Mouse (Mus musculus): ENCODE measurements at regions not wholly inside any gene's neighbourhood (a gene's known extent, or its start where the extent isn't known, plus 50 kb on each side); places are given as distances from the start of the nearest gene placed in this dataset.

- H3K27me3 ChIP-seq = no peaks in the 10 kb centered on the region
- H3K4me2 ChIP-seq = no peak overlapping the region
- no peaks in the 10 kb centered on the region for H3K36me3 ChIP-seq
- no peak for ATAC-seq (ENCODE audit: insufficient number of reproducible peaks, insufficient read depth, low FRiP score, low TSS enrichment, low read depth)
- H3K9ac ChIP-seq = no peak overlapping the region
- no peak overlapping the region for H3K4me3 ChIP-seq
- H3K27ac ChIP-seq = no peak overlapping the region
- H3K9me3 ChIP-seq = no peaks in the 10 kb centered on the region
- WGBS = 86% methylated on average over 5 of the region's 5 CpGs
- H3K4me1 ChIP-seq = no peaks in the 10 kb centered on the region
Observed at GRCm38 (mm10) chr15:5414401-5414800, 170.4 kb upstream of the Ptger4 start.

- no peaks in the 10 kb centered on the region for H3K9me3 ChIP-seq
- no peak for ATAC-seq (ENCODE audit: insufficient number of reproducible peaks, insufficient read depth, low FRiP score, low TSS enrichment, low read depth)
- no peak overlapping the region for H3K9ac ChIP-seq
- WGBS = 85% methylated on average over 3 of the region's 3 CpGs
- no peaks in the 10 kb centered on the region for H3K27me3 ChIP-seq
- no peak overlapping the region for H3K4me3 ChIP-seq
- no peaks in the 10 kb centered on the region for H3K4me1 ChIP-seq
- H3K36me3 ChIP-seq = no peaks in the 10 kb centered on the region
- H3K27ac ChIP-seq = no peak overlapping the region
- no peak overlapping the region for H3K4me2 ChIP-seq
Observed at GRCm38 (mm10) chr15:5416031-5416430, 172.0 kb upstream of the Ptger4 start.

- ATAC-seq (ENCODE audit: insufficient number of reproducible peaks, insufficient read depth, low FRiP score, low TSS enrichment, low read depth) = no peak
- WGBS = 72% methylated on average over 3 of the region's 3 CpGs
- H3K4me3 ChIP-seq = no peak overlapping the region
Observed at GRCm38 (mm10) chr15:5426641-5427040, 182.7 kb upstream of the Ptger4 start.

GRCm38 (mm10) chr15:5427319-5428048 is 183.5 kb upstream of the Ptger4 start:
- H3K36me3 ChIP-seq = no peaks in the 10 kb centered on the region
- no peaks in the 10 kb centered on the region for H3K27me3 ChIP-seq
- no peak overlapping the region for H3K27ac ChIP-seq
- no peaks in the 10 kb centered on the region for H3K9me3 ChIP-seq
- no peaks in the 10 kb centered on the region for H3K4me1 ChIP-seq
- no peak overlapping the region for H3K9ac ChIP-seq
- H3K4me3 ChIP-seq = no peak overlapping the region
- ATAC-seq (ENCODE audit: insufficient number of reproducible peaks, insufficient read depth, low FRiP score, low TSS enrichment, low read depth) = no peak
- no peak overlapping the region for H3K4me2 ChIP-seq
- WGBS = 86% methylated on average over 7 of the region's 7 CpGs

More at GRCm38 (mm10) chr15:5426641-5427040, 182.7 kb upstream of the Ptger4 start:
- no peak overlapping the region for H3K27ac ChIP-seq
- no peaks in the 10 kb centered on the region for H3K9me3 ChIP-seq
- H3K9ac ChIP-seq = no peak overlapping the region
- H3K36me3 ChIP-seq = no peaks in the 10 kb centered on the region
- no peaks in the 10 kb centered on the region for H3K27me3 ChIP-seq
- H3K4me1 ChIP-seq = no peaks in the 10 kb centered on the region
- no peak overlapping the region for H3K4me2 ChIP-seq

- H3K4me3 ChIP-seq = no peak overlapping the region
- no peak overlapping the region for H3K27ac ChIP-seq
- no peaks in the 10 kb centered on the region for H3K27me3 ChIP-seq
- no peaks in the 10 kb centered on the region for H3K4me1 ChIP-seq
- no peaks in the 10 kb centered on the region for H3K9me3 ChIP-seq
- H3K9ac ChIP-seq = no peak overlapping the region
- 73% methylated on average over 2 of the region's 2 CpGs for WGBS
- no peak for ATAC-seq (ENCODE audit: insufficient number of reproducible peaks, insufficient read depth, low FRiP score, low TSS enrichment, low read depth)
- H3K36me3 ChIP-seq = no peaks in the 10 kb centered on the region
- H3K4me2 ChIP-seq = no peak overlapping the region
Observed at GRCm38 (mm10) chr15:5432018-5432417, 188.0 kb upstream of the Ptger4 start.

DNA sequence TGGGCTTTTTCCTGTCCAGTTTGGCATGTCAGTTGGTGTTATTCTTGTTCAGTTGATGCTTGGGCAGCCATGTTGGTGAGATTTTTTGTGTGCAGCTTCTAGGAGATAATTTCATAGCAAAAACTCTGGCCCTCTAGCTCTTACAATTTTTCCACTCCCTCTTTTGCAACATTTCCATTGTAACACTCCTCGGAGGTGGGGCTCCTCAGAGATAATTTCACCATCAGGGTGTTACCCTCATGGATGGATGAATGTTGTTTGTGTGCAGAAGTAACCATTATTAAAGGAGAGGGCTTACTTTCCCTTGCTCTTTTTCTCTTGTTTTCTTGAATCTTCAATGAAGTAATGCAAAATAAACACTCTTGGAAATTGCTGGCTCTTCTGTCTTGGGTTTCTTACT is 193.0 kb upstream of the Ptger4 start:
- Histone ChIP-seq H3K4me2 (no peak overlapping the region), H3K36me3 (no peaks in the 10 kb centered on the region), H3K4me3 (no peak overlapping the region), H3K27ac (no peak overlapping the region), H3K9ac (no peak overlapping the region), H3K9me3 (no peaks in the 10 kb centered on the region), H3K4me1 (no peaks in the 10 kb centered on the region), H3K27me3 (no peaks in the 10 kb centered on the region)
- WGBS = 80% methylated on average over 1 of the region's 1 CpGs
- ATAC-seq (ENCODE audit: insufficient number of reproducible peaks, insufficient read depth, low FRiP score, low TSS enrichment, low read depth) = no peak

GRCm38 (mm10) chr15:5446040-5446755 is 202.2 kb upstream of the Ptger4 start:
- Histone ChIP-seq H3K4me3 (no peak overlapping the region), H3K9ac (no peak overlapping the region), H3K4me1 (no peaks in the 10 kb centered on the region), H3K4me2 (no peak overlapping the region), H3K27ac (no peak overlapping the region), H3K9me3 (no peaks in the 10 kb centered on the region), H3K36me3 (no peaks in the 10 kb centered on the region), H3K27me3 (no peaks in the 10 kb centered on the region)
- no peak for ATAC-seq (ENCODE audit: insufficient number of reproducible peaks, insufficient read depth, low FRiP score, low TSS enrichment, low read depth)
- 66% methylated on average over 9 of the region's 9 CpGs for WGBS

GRCm38 (mm10) chr15:5446756-5447314 is 202.8 kb upstream of the Ptger4 start:
- no peaks in the 10 kb centered on the region for H3K36me3 ChIP-seq
- H3K27me3 ChIP-seq = no peaks in the 10 kb centered on the region
- H3K9ac ChIP-seq = no peak overlapping the region
- ATAC-seq (ENCODE audit: insufficient number of reproducible peaks, insufficient read depth, low FRiP score, low TSS enrichment, low read depth) = no peak
- WGBS = 62% methylated on average over 4 of the region's 4 CpGs
- no peaks in the 10 kb centered on the region for H3K9me3 ChIP-seq
- no peak overlapping the region for H3K27ac ChIP-seq
- H3K4me2 ChIP-seq = no peak overlapping the region
- no peak overlapping the region for H3K4me3 ChIP-seq
- no peaks in the 10 kb centered on the region for H3K4me1 ChIP-seq

DNA sequence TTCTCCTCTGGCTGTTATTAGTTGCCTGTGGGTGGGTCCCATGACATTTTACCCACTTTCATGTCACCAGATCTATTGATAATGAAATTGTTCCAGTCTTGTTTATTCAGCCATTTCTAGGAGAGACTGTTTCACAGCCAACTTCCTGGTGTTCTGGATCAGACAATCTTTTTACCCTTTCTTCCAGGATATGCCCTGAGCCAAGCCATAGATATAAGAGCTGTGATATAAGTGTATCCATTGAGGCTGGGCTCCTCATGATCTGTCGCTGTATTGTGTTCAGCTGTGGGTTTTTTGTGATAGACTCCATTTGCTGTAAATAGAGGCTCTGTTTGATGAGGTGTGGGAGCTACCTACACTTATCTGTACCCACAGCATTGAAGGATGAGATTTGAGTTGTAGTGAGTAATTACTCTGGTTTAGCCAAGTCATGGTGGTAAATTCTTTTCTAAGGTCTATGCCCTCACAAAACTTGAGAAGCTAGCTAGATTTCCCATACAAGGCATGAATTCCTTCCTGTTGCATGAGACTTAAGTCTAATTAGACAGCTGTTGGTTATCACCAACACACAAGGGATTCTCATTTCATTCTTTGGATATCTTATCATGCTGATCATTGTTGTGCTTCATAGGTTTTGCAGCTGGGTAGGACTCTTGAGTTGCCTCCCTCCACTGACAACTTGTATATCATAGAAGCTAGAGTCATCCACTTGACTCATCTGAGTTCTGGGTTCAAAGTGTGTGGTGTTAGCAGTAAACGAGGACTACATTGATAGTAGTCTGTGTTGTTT is 203.9 kb upstream of the Ptger4 start:
- no peaks in the 10 kb centered on the region for H3K4me1 ChIP-seq
- no peaks in the 10 kb centered on the region for H3K36me3 ChIP-seq
- H3K9me3 ChIP-seq = no peaks in the 10 kb centered on the region
- WGBS = 89% methylated on average over 2 of the region's 2 CpGs
- no peak overlapping the region for H3K9ac ChIP-seq
- H3K4me3 ChIP-seq = no peak overlapping the region
- no peak overlapping the region for H3K27ac ChIP-seq
- ATAC-seq (ENCODE audit: insufficient number of reproducible peaks, insufficient read depth, low FRiP score, low TSS enrichment, low read depth) = no peak
- H3K4me2 ChIP-seq = no peak overlapping the region
- no peaks in the 10 kb centered on the region for H3K27me3 ChIP-seq

GRCm38 (mm10) chr15:5459083-5459482 is 215.1 kb upstream of the Ptger4 start:
- Histone ChIP-seq H3K36me3 (no peaks in the 10 kb centered on the region), H3K9me3 (no peaks in the 10 kb centered on the region), H3K4me2 (no peak overlapping the region), H3K27ac (no peak overlapping the region), H3K9ac (no peak overlapping the region), H3K4me1 (no peaks in the 10 kb centered on the region), H3K27me3 (no peaks in the 10 kb centered on the region), H3K4me3 (no peak overlapping the region)
- ATAC-seq (ENCODE audit: insufficient number of reproducible peaks, insufficient read depth, low FRiP score, low TSS enrichment, low read depth) = no peak
- 92% methylated on average over 3 of the region's 3 CpGs for WGBS

GRCm38 (mm10) chr15:5459580-5459979 is 215.6 kb upstream of the Ptger4 start:
- H3K36me3 ChIP-seq = no peaks in the 10 kb centered on the region
- no peak overlapping the region for H3K27ac ChIP-seq
- H3K4me2 ChIP-seq = no peak overlapping the region
- 89% methylated on average over 4 of the region's 4 CpGs for WGBS
- no peak overlapping the region for H3K4me3 ChIP-seq
- no peak for ATAC-seq (ENCODE audit: insufficient number of reproducible peaks, insufficient read depth, low FRiP score, low TSS enrichment, low read depth)
- H3K27me3 ChIP-seq = no peaks in the 10 kb centered on the region
- no peak overlapping the region for H3K9ac ChIP-seq
- no peaks in the 10 kb centered on the region for H3K4me1 ChIP-seq
- no peaks in the 10 kb centered on the region for H3K9me3 ChIP-seq
